Mouse (Mus musculus) hindbrain, embryonic 16.5 days (tissue): ENCODE data around the gene Pigz. TPM values are rescaled to one million over a fixed set of nuclear protein-coding genes. Genes with fewer than 3 reads are reported as not detected.
"Not testable (repeated sequence)": the region's sequence is repeated elsewhere in the genome, so short reads cannot be mapped to it uniquely, and the experiment has no call there.

Experiments
- ATAC-seq: fragments of 200-750 bp; cut with Nextera tagmentation; 2 replicates; pipeline ENCODE4 v1.8.0; 2017; ENCODE audit warnings: moderate TSS enrichment, moderate library complexity
- H3K27ac ChIP-seq: fragments of 300-500 bp; sonication (generic); 2 replicates; pipeline ENCODE4 v1.5.1; 2014; ENCODE audit warnings: low read depth, mild to moderate bottlenecking, control low read depth, low read length, moderate library complexity
- H3K27me3 ChIP-seq: fragments of 300-500 bp; sonication (generic); replicated peaks from 2 replicates; pipeline ENCODE4 v1.6.1; 2014; ENCODE audit warnings: low read length; ENCODE audit not compliant: control insufficient read depth, insufficient read depth
- H3K36me3 ChIP-seq: fragments of 300-500 bp; sonication (generic); 2 replicates; pipeline ENCODE4 v1.6.1; 2014; ENCODE audit warnings: mild to moderate bottlenecking, low read length, moderate library complexity, mixed read lengths; ENCODE audit not compliant: control insufficient read depth, insufficient read depth
- H3K4me1 ChIP-seq: fragments of 300-500 bp; sonication (generic); 2 replicates; pipeline ENCODE4 v1.6.1; 2014; ENCODE audit warnings: low read depth, low read length; ENCODE audit not compliant: control insufficient read depth, insufficient read depth
- H3K4me2 ChIP-seq: fragments of 300-500 bp; sonication (generic); 2 replicates; pipeline ENCODE4 v1.6.1; 2014; ENCODE audit warnings: mild to moderate bottlenecking, low read length, control low read depth, moderate library complexity
- H3K4me3 ChIP-seq: fragments of 300-500 bp; sonication (generic); 2 replicates; pipeline ENCODE4 v1.5.1; 2014; ENCODE audit warnings: mild to moderate bottlenecking, low read length, control low read depth, moderate library complexity
- H3K9ac ChIP-seq: fragments of 300-500 bp; sonication (generic); 2 replicates; pipeline ENCODE4 v1.6.1; 2014; ENCODE audit warnings: low read depth, mild to moderate bottlenecking, control low read depth, low read length, moderate library complexity
- H3K9me3 ChIP-seq: fragments of 300-500 bp; sonication (generic); 2 replicates; pipeline ENCODE4 v1.6.1; 2014; ENCODE audit warnings: mild to moderate bottlenecking, low read length, moderate library complexity; ENCODE audit not compliant: control insufficient read depth
- WGBS: fragments of 180-500 bp; shearing (Covaris S2); extraction: QIAGEN DNeasy Blood & Tissue Kit; methylation state at CpG from one replicate; pipeline ENCODE4 v1.1.7; 2014; 5-methylcytosine and 5-hydroxymethylcytosine counted together
- polyA plus RNA-seq: library from polyadenylated mRNA; unstranded; fragments of >200 nt; fragmentation: Nextera tagmentation; extraction: Ambion mirVana; gene quantifications from 2 replicates; pipeline ENCODE4 v1.2.1, GENCODE M21; 2015

Gene Pigz
- polyA plus RNA-seq, 1 experiment from 2014 or later: 5.2 TPM

- Histone ChIP-seq H3K4me2 (no peak overlapping the region), H3K9ac (no peak overlapping the region), H3K27me3 (no peaks in the 10 kb centered on the region), H3K36me3 (no peaks in the 10 kb centered on the region), H3K4me1 (peaks cover 19% of the 10 kb centered on the region), H3K9me3 (no peaks in the 10 kb centered on the region), H3K27ac (no peak overlapping the region), H3K4me3 (no peak overlapping the region)
- 72% methylated on average over 6 of the region's 6 CpGs for WGBS
- ATAC-seq: no peak
Observed at GRCm38 (mm10) chr16:31938856-31939255, 5.2 kb downstream of the Pigz start.

- Histone ChIP-seq H3K27ac (no peak overlapping the region), H3K4me1 (peaks cover 15% of the 10 kb centered on the region), H3K4me3 (no peak overlapping the region), H3K9ac (no peak overlapping the region), H3K4me2 (no peak overlapping the region), H3K27me3 (no peaks in the 10 kb centered on the region), H3K36me3 (peaks cover 2% of the 10 kb centered on the region; the same call in 1 of the 2 replicates), H3K9me3 (no peaks in the 10 kb centered on the region)
- WGBS: 74% methylated on average over 2 of the region's 2 CpGs
- ATAC-seq: no peak
Observed at GRCm38 (mm10) chr16:31940586-31940985, 6.9 kb downstream of the Pigz start.

GRCm38 (mm10) chr16:31943980-31944379 lies 10.3 kb downstream of the Pigz start:
- ATAC-seq: peak; percentile 34; the same call in 1 of the 2 replicates
- Histone ChIP-seq H3K4me3 (no peak overlapping the region), H3K36me3 (peaks cover 2% of the 10 kb centered on the region; the same call in 1 of the 2 replicates), H3K27ac (no peak overlapping the region), H3K4me1 (peaks cover 34% of the 10 kb centered on the region), H3K27me3 (no peaks in the 10 kb centered on the region), H3K9me3 (no peaks in the 10 kb centered on the region), H3K4me2 (peak overlapping the region; percentile 20; the same call in 1 of the 2 replicates), H3K9ac (no peak overlapping the region; the same call in 1 of the 2 replicates)
- WGBS: 5% methylated on average over 10 of the region's 10 CpGs

- Histone ChIP-seq H3K27me3 (no peaks in the 10 kb centered on the region), H3K4me2 (no peak overlapping the region), H3K4me1 (peaks cover 42% of the 10 kb centered on the region), H3K9ac (no peak overlapping the region), H3K27ac (no peak overlapping the region), H3K4me3 (no peak overlapping the region), H3K9me3 (no peaks in the 10 kb centered on the region), H3K36me3 (peaks cover 2% of the 10 kb centered on the region; the same call in 1 of the 2 replicates)
- WGBS: 85% methylated on average over 12 of the region's 12 CpGs
- ATAC-seq: no peak
Observed at GRCm38 (mm10) chr16:31944698-31945255, 11.1 kb downstream of the Pigz start.

GRCm38 (mm10) chr16:31945372-31945771 lies 11.7 kb downstream of the Pigz start:
- WGBS: 90% methylated on average over 6 of the region's 6 CpGs
- ATAC-seq: no peak
- Histone ChIP-seq H3K36me3 (peaks cover 2% of the 10 kb centered on the region; the same call in 1 of the 2 replicates), H3K4me3 (no peak overlapping the region), H3K9ac (no peak overlapping the region), H3K4me1 (peaks cover 43% of the 10 kb centered on the region), H3K27ac (no peak overlapping the region), H3K27me3 (no peaks in the 10 kb centered on the region), H3K9me3 (no peaks in the 10 kb centered on the region), H3K4me2 (no peak overlapping the region)

GRCm38 (mm10) chr16:31945986-31946385 lies 12.3 kb downstream of the Pigz start:
- ATAC-seq, H3K4me3 ChIP-seq, H3K9ac ChIP-seq, H3K27me3 ChIP-seq, H3K36me3 ChIP-seq, H3K9me3 ChIP-seq, H3K4me2 ChIP-seq, H3K27ac ChIP-seq: not testable (repeated sequence)
- WGBS: 85% methylated on average over 6 of the region's 6 CpGs
- peaks cover 43% of the 10 kb centered on the region for H3K4me1 ChIP-seq

- Histone ChIP-seq H3K9me3 (no peaks in the 10 kb centered on the region), H3K27ac (peak overlapping the region; percentile 92), H3K9ac (peak overlapping the region; percentile 89), H3K27me3 (no peaks in the 10 kb centered on the region), H3K4me3 (peak overlapping the region; percentile 81), H3K36me3 (peaks cover 2% of the 10 kb centered on the region; the same call in 1 of the 2 replicates), H3K4me1 (peaks cover 43% of the 10 kb centered on the region), H3K4me2 (peak overlapping the region; percentile 95)
- 45% methylated on average over 8 of the region's 8 CpGs for WGBS
- no peak for ATAC-seq
Observed at GRCm38 (mm10) chr16:31947333-31947732, 13.7 kb downstream of the Pigz start.

- Histone ChIP-seq H3K27me3 (no peaks in the 10 kb centered on the region), H3K4me2 (peak overlapping the region; percentile 95), H3K9me3 (no peaks in the 10 kb centered on the region), H3K4me3 (peak overlapping the region; percentile 81), H3K36me3 (peaks cover 2% of the 10 kb centered on the region; the same call in 1 of the 2 replicates), H3K4me1 (peaks cover 43% of the 10 kb centered on the region), H3K27ac (peak overlapping the region; percentile 92), H3K9ac (peak overlapping the region; percentile 89)
- WGBS: under 1% methylated on average over 37 of the region's 38 CpGs
- no peak for ATAC-seq
Observed at GRCm38 (mm10) chr16:31947901-31948316, 14.3 kb downstream of the Pigz start.

- Histone ChIP-seq H3K4me1 (peaks cover 43% of the 10 kb centered on the region), H3K9ac (peak within 1 kb of the TSS; percentile 89), H3K27me3 (no peaks in the 10 kb centered on the region), H3K4me3 (peak within 1 kb of the TSS; percentile 81), H3K4me2 (peak within 1 kb of the TSS; percentile 95), H3K9me3 (no peaks in the 10 kb centered on the region), H3K36me3 (peaks cover 2% of the 10 kb centered on the region; the same call in 1 of the 2 replicates), H3K27ac (peak within 1 kb of the TSS; percentile 92)
- WGBS: under 1% methylated on average over 55 of the region's 55 CpGs
- peak; percentile 92 for ATAC-seq
Observed at GRCm38 (mm10) chr16:31948345-31948774, 14.7 kb downstream of the Pigz start, which contains the start of the genes 0610012G03Rik and Ncbp2. TSS of gene 0610012G03Rik (minus strand) at chr16:31948494. TSS of gene Ncbp2 (plus strand) at chr16:31948513.
